Comparison of ENCODE assay signal across 13 mouse cellular contexts in the genomic region with DNA sequence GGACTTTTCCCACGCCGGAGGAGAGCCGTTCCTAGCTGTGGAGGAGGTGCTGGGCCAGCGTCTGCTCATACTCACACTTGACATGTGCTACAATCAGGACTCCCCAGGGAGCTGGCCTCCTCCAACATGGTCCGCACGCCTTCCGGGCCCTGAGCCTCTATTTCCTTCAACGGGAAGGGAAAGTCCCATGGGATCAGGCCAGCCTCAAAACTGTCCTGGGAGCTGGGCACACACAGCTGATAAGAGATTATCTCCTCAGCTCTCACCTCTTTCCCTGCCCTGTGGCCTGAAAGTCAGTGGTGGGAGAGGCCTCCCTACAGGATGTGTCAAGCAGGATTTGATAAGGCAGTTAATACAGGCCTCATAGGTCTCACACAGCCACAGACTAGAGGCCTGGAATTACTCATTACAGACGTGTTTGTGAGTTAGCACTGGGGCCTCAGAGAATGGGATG. TPM values are rescaled to one million over a fixed set of nuclear protein-coding genes. Genes with fewer than 3 reads are reported as not detected.
A peak's percentile ranks its signal among the peaks of the same experiment; 100 is the strongest.
DNase-seq lines count a peak whose midpoint lies in the region; ATAC-seq lines count a peak whose summit lies in the region.
"Had no signal": no experiment of that assay in that cellular context is flagged by ENCODE, and none has a peak within 500 bp of the region (broad histone marks: within the 10 kb centered on the region; RNA-seq: fewer than 3 reads in every experiment).

No protein-coding gene starts in this region.

- intact Hi-C loops in gastrocnemius, postnatal 14 days (cut with DNase I; ENCODE audit: low total_unique reads): loop anchor here (10.0 kb wide), 1 partner anchor 345 kb away; no protein-coding TSS in a partner anchor

- peak overlapping the region; percentile 75 for H3K27ac ChIP-seq in intestine, embryonic 16.5 days (ENCODE audit: low read length)
- H3K27ac ChIP-seq in liver, embryonic 13.5 days: peak overlapping the region; percentile 51; the same call in 1 of the 2 replicates
- no peak overlapping the region for H3K27ac ChIP-seq in hindbrain, embryonic 12.5 days
- H3K27ac ChIP-seq: midbrain, embryonic 12.5 days had no signal

- H3K27me3 ChIP-seq in intestine, embryonic 16.5 days (replicated peaks; ENCODE audit: control insufficient read depth, insufficient read depth, low read length): no peaks in the 10 kb centered on the region
- H3K27me3 ChIP-seq in liver, embryonic 13.5 days: no peaks in the 10 kb centered on the region
- H3K27me3 ChIP-seq in hindbrain, embryonic 12.5 days: no peaks in the 10 kb centered on the region

- peaks cover 46% of the 10 kb centered on the region for H3K4me1 ChIP-seq in intestine, embryonic 16.5 days (ENCODE audit: control insufficient read depth, insufficient read depth, low read length)
- peaks cover 41% of the 10 kb centered on the region for H3K4me1 ChIP-seq in liver, embryonic 13.5 days (replicated peaks)
- peaks cover 13% of the 10 kb centered on the region for H3K4me1 ChIP-seq in hindbrain, embryonic 12.5 days
- H3K4me1 ChIP-seq: midbrain, embryonic 12.5 days had no signal

- H3K9ac ChIP-seq in intestine, embryonic 16.5 days (ENCODE audit: low read depth, low read length): peak overlapping the region; percentile 8; the same call in 1 of the 2 replicates
- H3K9ac ChIP-seq in liver, embryonic 13.5 days: no peak overlapping the region
- no peak overlapping the region for H3K9ac ChIP-seq in hindbrain, embryonic 12.5 days
- H3K9ac ChIP-seq: midbrain, embryonic 12.5 days had no signal

- no peak overlapping the region for H3K4me3 ChIP-seq in intestine, embryonic 16.5 days (ENCODE audit: low read length)
- no peak overlapping the region for H3K4me3 ChIP-seq in liver, embryonic 13.5 days (replicated peaks)
- no peak overlapping the region for H3K4me3 ChIP-seq in hindbrain, embryonic 12.5 days
- H3K4me3 ChIP-seq: midbrain, embryonic 12.5 days had no signal

- H3K36me3 ChIP-seq in intestine, embryonic 16.5 days (ENCODE audit: control insufficient read depth, insufficient read depth, low read length): no peaks in the 10 kb centered on the region
- H3K36me3 ChIP-seq in liver, embryonic 13.5 days: no peaks in the 10 kb centered on the region
- H3K36me3 ChIP-seq in hindbrain, embryonic 12.5 days: no peaks in the 10 kb centered on the region
- H3K36me3 ChIP-seq: G1E; midbrain, embryonic 12.5 days had no signal

- 21% methylated on average over 9 of the region's 9 CpGs for WGBS in intestine, embryonic 16.5 days
- 52% methylated on average over 9 of the region's 9 CpGs for WGBS in liver, embryonic 13.5 days (ENCODE audit: insufficient replicate concordance)
- 63% methylated on average over 9 of the region's 9 CpGs for WGBS in hindbrain, embryonic 12.5 days

- ATAC-seq in intestine, embryonic 16.5 days: peak; percentile 68
- ATAC-seq in liver, embryonic 13.5 days (ENCODE audit: low read depth): peak; percentile 71
- no peak for ATAC-seq in monocyte, adult 5-6 weeks (replicated peaks; ENCODE audit: insufficient number of reproducible peaks, low FRiP score, low TSS enrichment, poor library complexity, severe bottlenecking)
- ATAC-seq in hindbrain, embryonic 12.5 days (ENCODE audit: low FRiP score): no peak

- peak; percentile 38 for DNase-seq in adrenal gland, postnatal 10 days
- DNase-seq in gastrocnemius, postnatal 14 days: peak; percentile 50
- DNase-seq in liver, embryonic 13.5 days: no peak
- DNase-seq in thymus, postnatal 10 days (ENCODE audit: low spot score in 2 of 2): no peak
- no peak for DNase-seq in layer of hippocampus, adult 8-10 months (ENCODE audit: low spot score in 2 of 2)
- DNase-seq: cerebellum, adult 8-10 months had no signal

- H3K4me2 ChIP-seq in intestine, embryonic 16.5 days (ENCODE audit: low read depth, low read length): no peak overlapping the region
- no peak overlapping the region for H3K4me2 ChIP-seq in liver, embryonic 13.5 days
- H3K4me2 ChIP-seq in hindbrain, embryonic 12.5 days (replicated peaks): no peak overlapping the region
- H3K4me2 ChIP-seq: midbrain, embryonic 12.5 days had no signal

- no peaks in the 10 kb centered on the region for H3K9me3 ChIP-seq in intestine, embryonic 16.5 days (ENCODE audit: control insufficient read depth, low read length)
- no peaks in the 10 kb centered on the region for H3K9me3 ChIP-seq in liver, embryonic 13.5 days (replicated peaks)
- no peaks in the 10 kb centered on the region for H3K9me3 ChIP-seq in hindbrain, embryonic 12.5 days (replicated peaks)
- H3K9me3 ChIP-seq: G1E; midbrain, embryonic 12.5 days had no signal

RNA-seq across cellular contexts. Expression of a gene that starts 26.9 kb away (rescaled TPM):
- not detected for total RNA-seq in adrenal gland, postnatal 10 days (2021)
- total RNA-seq in gastrocnemius, postnatal 14 days (2021): not detected
- not detected in 2 replicates for polyA plus RNA-seq in intestine, embryonic 16.5 days (2015; fragmentation: Nextera tagmentation; extraction: Ambion mirVana)
- polyA plus RNA-seq in liver, embryonic 13.5 days (2015; fragmentation: Nextera tagmentation; extraction: Ambion mirVana): not detected in 2 replicates
- not detected in 3 replicates for total RNA-seq in monocyte, adult 5-6 weeks (2017)
- not detected for total RNA-seq in layer of hippocampus, adult 8-10 months (2022)
- polyA plus RNA-seq in hindbrain, embryonic 12.5 days (2016; fragmentation: Nextera tagmentation; extraction: Ambion mirVana): not detected in 2 replicates
- total RNA-seq: G1E; gastrocnemius, postnatal 36 days had no signal
- polyA plus RNA-seq: G1E; midbrain, embryonic 12.5 days; spleen, adult 2 months had no signal

RNA-seq across cellular contexts. Expression of a gene that starts 33.4 kb away (rescaled TPM):
- not detected for total RNA-seq in adrenal gland, postnatal 10 days (2021)
- total RNA-seq in gastrocnemius, postnatal 14 days (2021): not detected
- not detected in 2 replicates for polyA plus RNA-seq in intestine, embryonic 16.5 days (2015; fragmentation: Nextera tagmentation; extraction: Ambion mirVana)
- not detected in 2 replicates for polyA plus RNA-seq in liver, embryonic 13.5 days (2015; fragmentation: Nextera tagmentation; extraction: Ambion mirVana)
- not detected in 3 replicates for total RNA-seq in monocyte, adult 5-6 weeks (2017)
- not detected for total RNA-seq in layer of hippocampus, adult 8-10 months (2022)
- not detected in 2 replicates for polyA plus RNA-seq in hindbrain, embryonic 12.5 days (2016; fragmentation: Nextera tagmentation; extraction: Ambion mirVana)
- total RNA-seq: G1E; gastrocnemius, postnatal 36 days had no signal
- polyA plus RNA-seq: G1E; midbrain, embryonic 12.5 days; spleen, adult 2 months had no signal

RNA-seq across cellular contexts. Expression of a gene that starts 43.3 kb away (rescaled TPM):
- 1 to 10 TPM; 3.5 to 3.6 TPM for total RNA-seq in adrenal gland, postnatal 10 days (2021)
- 1 to 10 TPM; 6.7 to 8.4 TPM for total RNA-seq in gastrocnemius, postnatal 14 days (2021)
- polyA plus RNA-seq in intestine, embryonic 16.5 days (2015; fragmentation: Nextera tagmentation; extraction: Ambion mirVana): 1.8 and 2.4 TPM in 2 replicates
- polyA plus RNA-seq in liver, embryonic 13.5 days (2015; fragmentation: Nextera tagmentation; extraction: Ambion mirVana): 1.5 and 1.8 TPM in 2 replicates
- total RNA-seq in monocyte, adult 5-6 weeks (2017): 10.2 to 46.5 TPM (median 13.9 TPM) in 3 replicates
- 10 to 100 TPM; 33.3 to 40.3 (median 35.8) TPM for total RNA-seq in layer of hippocampus, adult 8-10 months (2022)
- polyA plus RNA-seq in hindbrain, embryonic 12.5 days (2016; fragmentation: Nextera tagmentation; extraction: Ambion mirVana): 0.82 and 1.3 TPM in 2 replicates

RNA-seq across cellular contexts. Expression of a gene that starts 52.2 kb away (rescaled TPM):
- total RNA-seq in adrenal gland, postnatal 10 days (2021): 1 to 10 TPM in 1 of 2 experiments, under 1 TPM in 1; 0.73 to 3.7 TPM
- 1 to 10 TPM; 1.0 to 4.1 TPM for total RNA-seq in gastrocnemius, postnatal 14 days (2021)
- polyA plus RNA-seq in intestine, embryonic 16.5 days (2015; fragmentation: Nextera tagmentation; extraction: Ambion mirVana): 0.43 and 2.3 TPM in 2 replicates
- 0.61 TPM in 1 of 2 replicates, not detected in the other for polyA plus RNA-seq in liver, embryonic 13.5 days (2015; fragmentation: Nextera tagmentation; extraction: Ambion mirVana)
- 242 to 452 TPM (median 290 TPM) in 3 replicates for total RNA-seq in monocyte, adult 5-6 weeks (2017)
- 10 to 100 TPM in 2 of 4 experiments, 1 to 10 TPM in 2; 2.0 to 27.5 (median 16.4) TPM for total RNA-seq in layer of hippocampus, adult 8-10 months (2022)
- not detected in 2 replicates for polyA plus RNA-seq in hindbrain, embryonic 12.5 days (2016; fragmentation: Nextera tagmentation; extraction: Ambion mirVana)
- polyA plus RNA-seq: midbrain, embryonic 12.5 days; spleen, adult 2 months had no signal

RNA-seq across cellular contexts. Expression of a gene that starts 56.1 kb away (rescaled TPM):
- total RNA-seq in adrenal gland, postnatal 10 days (2021): not detected
- not detected for total RNA-seq in gastrocnemius, postnatal 14 days (2021)
- polyA plus RNA-seq in intestine, embryonic 16.5 days (2015; fragmentation: Nextera tagmentation; extraction: Ambion mirVana): not detected in 2 replicates
- polyA plus RNA-seq in liver, embryonic 13.5 days (2015; fragmentation: Nextera tagmentation; extraction: Ambion mirVana): not detected in 2 replicates
- not detected in 3 replicates for total RNA-seq in monocyte, adult 5-6 weeks (2017)
- total RNA-seq in layer of hippocampus, adult 8-10 months (2022): not detected
- polyA plus RNA-seq in hindbrain, embryonic 12.5 days (2016; fragmentation: Nextera tagmentation; extraction: Ambion mirVana): not detected in 2 replicates
- total RNA-seq: G1E; gastrocnemius, postnatal 36 days had no signal
- polyA plus RNA-seq: G1E; midbrain, embryonic 12.5 days; spleen, adult 2 months had no signal

Comparison
In these comparisons a context has a peak if more than half of its experiments do, and no peak if none do; other contexts are left out.
1. DNase-seq: peak in adrenal gland, postnatal 10 days (single experiment) and gastrocnemius, postnatal 14 days (single experiment); none in liver, embryonic 13.5 days (single experiment), thymus, postnatal 10 days (0 of 2) and layer of hippocampus, adult 8-10 months (0 of 2).
2. ATAC-seq: peak in intestine, embryonic 16.5 days (single experiment) and liver, embryonic 13.5 days (single experiment); none in monocyte, adult 5-6 weeks (single experiment) and hindbrain, embryonic 12.5 days (single experiment).